Mouse (Mus musculus): ENCODE measurements at regions not wholly inside any gene's neighbourhood (a gene's known extent, or its start where the extent isn't known, plus 50 kb on each side); places are given as distances from the start of the nearest gene placed in this dataset.

GRCm38 (mm10) chr17:75876895-75877294 lies 325.1 kb upstream of the Fam98a start:
- H3K9ac ChIP-seq (replicated peaks; ENCODE audit: low read depth, low read length) = no peak overlapping the region
- ATAC-seq (ENCODE audit: low read depth) = no peak
- no peaks in the 10 kb centered on the region for H3K36me3 ChIP-seq (ENCODE audit: control insufficient read depth, insufficient read depth, low read length)
- H3K27ac ChIP-seq (ENCODE audit: low read depth, low read length) = no peak overlapping the region
- no peak overlapping the region for H3K4me3 ChIP-seq (ENCODE audit: low read depth, low read length)
- no peaks in the 10 kb centered on the region for H3K27me3 ChIP-seq (ENCODE audit: control insufficient read depth, insufficient read depth, low read length)
- no peak overlapping the region for H3K4me2 ChIP-seq (ENCODE audit: low read depth, low read length)
- no peaks in the 10 kb centered on the region for H3K9me3 ChIP-seq (ENCODE audit: control insufficient read depth, low read length)
- WGBS = 68% methylated on average over 7 of the region's 7 CpGs
- H3K4me1 ChIP-seq (ENCODE audit: control insufficient read depth, insufficient read depth, low read length) = no peaks in the 10 kb centered on the region

GRCm38 (mm10) chr17:75874535-75874934 lies 322.8 kb upstream of the Fam98a start:
- WGBS = 75% methylated on average over 6 of the region's 6 CpGs

GRCm38 (mm10) chr17:75870492-75870891 lies 318.7 kb upstream of the Fam98a start:
- H3K36me3 ChIP-seq (ENCODE audit: control insufficient read depth, insufficient read depth, low read length) = no peaks in the 10 kb centered on the region
- 43% methylated on average over 2 of the region's 2 CpGs for WGBS
- no peak overlapping the region for H3K9ac ChIP-seq (replicated peaks; ENCODE audit: low read depth, low read length)
- H3K4me1 ChIP-seq (ENCODE audit: control insufficient read depth, insufficient read depth, low read length) = no peaks in the 10 kb centered on the region
- H3K27me3 ChIP-seq (ENCODE audit: control insufficient read depth, insufficient read depth, low read length) = no peaks in the 10 kb centered on the region
- H3K27ac ChIP-seq (ENCODE audit: low read depth, low read length) = no peak overlapping the region
- H3K4me2 ChIP-seq (ENCODE audit: low read depth, low read length) = no peak overlapping the region
- no peaks in the 10 kb centered on the region for H3K9me3 ChIP-seq (ENCODE audit: control insufficient read depth, low read length)
- H3K4me3 ChIP-seq (ENCODE audit: low read depth, low read length) = no peak overlapping the region
- ATAC-seq (ENCODE audit: low read depth) = no peak

More at GRCm38 (mm10) chr17:75874535-75874934, 322.8 kb upstream of the Fam98a start:
- Histone ChIP-seq H3K9ac (replicated peaks; ENCODE audit: low read depth, low read length) (no peak overlapping the region), H3K4me2 (ENCODE audit: low read depth, low read length) (no peak overlapping the region), H3K4me3 (ENCODE audit: low read depth, low read length) (no peak overlapping the region), H3K9me3 (ENCODE audit: control insufficient read depth, low read length) (no peaks in the 10 kb centered on the region), H3K27ac (ENCODE audit: low read depth, low read length) (no peak overlapping the region), H3K4me1 (ENCODE audit: control insufficient read depth, insufficient read depth, low read length) (no peaks in the 10 kb centered on the region), H3K36me3 (ENCODE audit: control insufficient read depth, insufficient read depth, low read length) (no peaks in the 10 kb centered on the region), H3K27me3 (ENCODE audit: control insufficient read depth, insufficient read depth, low read length) (no peaks in the 10 kb centered on the region)
- ATAC-seq (ENCODE audit: low read depth) = no peak

- no peaks in the 10 kb centered on the region for H3K27me3 ChIP-seq (ENCODE audit: control insufficient read depth, insufficient read depth, low read length)
- H3K9me3 ChIP-seq (ENCODE audit: control insufficient read depth, low read length) = no peaks in the 10 kb centered on the region
- H3K4me1 ChIP-seq (ENCODE audit: control insufficient read depth, insufficient read depth, low read length) = no peaks in the 10 kb centered on the region
- no peak overlapping the region for H3K4me3 ChIP-seq (ENCODE audit: low read depth, low read length)
- no peak overlapping the region for H3K27ac ChIP-seq (ENCODE audit: low read depth, low read length)
- ATAC-seq (ENCODE audit: low read depth) = no peak
- 70% methylated on average over 8 of the region's 8 CpGs for WGBS
- H3K9ac ChIP-seq (replicated peaks; ENCODE audit: low read depth, low read length) = no peak overlapping the region
- no peaks in the 10 kb centered on the region for H3K36me3 ChIP-seq (ENCODE audit: control insufficient read depth, insufficient read depth, low read length)
- no peak overlapping the region for H3K4me2 ChIP-seq (ENCODE audit: low read depth, low read length)
Observed at GRCm38 (mm10) chr17:75857015-75857414, 305.3 kb upstream of the Fam98a start.

GRCm38 (mm10) chr17:75815997-75816626 lies 264.4 kb upstream of the Fam98a start:
- 0 out of 2 replicates have a peak, but pooled peaks have one; percentile 38 for ATAC-seq (ENCODE audit: low read depth)
- no peak overlapping the region for H3K9ac ChIP-seq (replicated peaks; ENCODE audit: low read depth, low read length)
- no peak overlapping the region for H3K27ac ChIP-seq (ENCODE audit: low read depth, low read length)
- no peak overlapping the region for H3K4me3 ChIP-seq (ENCODE audit: low read depth, low read length)
- no peaks in the 10 kb centered on the region for H3K9me3 ChIP-seq (ENCODE audit: control insufficient read depth, low read length)
- H3K27me3 ChIP-seq (ENCODE audit: control insufficient read depth, insufficient read depth, low read length) = no peaks in the 10 kb centered on the region
- 46% methylated on average over 12 of the region's 12 CpGs for WGBS
- no peaks in the 10 kb centered on the region for H3K4me1 ChIP-seq (ENCODE audit: control insufficient read depth, insufficient read depth, low read length)
- no peak overlapping the region for H3K4me2 ChIP-seq (ENCODE audit: low read depth, low read length)
- H3K36me3 ChIP-seq (ENCODE audit: control insufficient read depth, insufficient read depth, low read length) = no peaks in the 10 kb centered on the region

- H3K4me2 ChIP-seq (ENCODE audit: low read depth, low read length) = no peak overlapping the region
- 80% methylated on average over 3 of the region's 3 CpGs for WGBS
- ATAC-seq (ENCODE audit: low read depth) = no peak
Observed at GRCm38 (mm10) chr17:75812163-75812562, 260.4 kb upstream of the Fam98a start.

GRCm38 (mm10) chr17:75808524-75809326 lies 257.0 kb upstream of the Fam98a start:
- Histone ChIP-seq H3K27me3 (ENCODE audit: control insufficient read depth, insufficient read depth, low read length) (no peaks in the 10 kb centered on the region), H3K4me3 (ENCODE audit: low read depth, low read length) (no peak overlapping the region), H3K27ac (ENCODE audit: low read depth, low read length) (no peak overlapping the region), H3K4me1 (ENCODE audit: control insufficient read depth, insufficient read depth, low read length) (no peaks in the 10 kb centered on the region), H3K9me3 (ENCODE audit: control insufficient read depth, low read length) (no peaks in the 10 kb centered on the region), H3K9ac (replicated peaks; ENCODE audit: low read depth, low read length) (no peak overlapping the region), H3K4me2 (ENCODE audit: low read depth, low read length) (no peak overlapping the region), H3K36me3 (ENCODE audit: control insufficient read depth, insufficient read depth, low read length) (no peaks in the 10 kb centered on the region)
- no peak for ATAC-seq (ENCODE audit: low read depth)
- WGBS = 38% methylated on average over 6 of the region's 6 CpGs

More at GRCm38 (mm10) chr17:75812163-75812562, 260.4 kb upstream of the Fam98a start:
- H3K9ac ChIP-seq (replicated peaks; ENCODE audit: low read depth, low read length) = no peak overlapping the region
- H3K4me1 ChIP-seq (ENCODE audit: control insufficient read depth, insufficient read depth, low read length) = no peaks in the 10 kb centered on the region
- H3K36me3 ChIP-seq (ENCODE audit: control insufficient read depth, insufficient read depth, low read length) = no peaks in the 10 kb centered on the region
- H3K4me3 ChIP-seq (ENCODE audit: low read depth, low read length) = no peak overlapping the region
- no peaks in the 10 kb centered on the region for H3K27me3 ChIP-seq (ENCODE audit: control insufficient read depth, insufficient read depth, low read length)
- H3K9me3 ChIP-seq (ENCODE audit: control insufficient read depth, low read length) = no peaks in the 10 kb centered on the region
- no peak overlapping the region for H3K27ac ChIP-seq (ENCODE audit: low read depth, low read length)

GRCm38 (mm10) chr17:75808025-75808424 lies 256.3 kb upstream of the Fam98a start:
- ATAC-seq (ENCODE audit: low read depth) = no peak
- Histone ChIP-seq H3K4me2 (ENCODE audit: low read depth, low read length) (no peak overlapping the region), H3K36me3 (ENCODE audit: control insufficient read depth, insufficient read depth, low read length) (no peaks in the 10 kb centered on the region), H3K4me3 (ENCODE audit: low read depth, low read length) (no peak overlapping the region), H3K4me1 (ENCODE audit: control insufficient read depth, insufficient read depth, low read length) (no peaks in the 10 kb centered on the region), H3K9me3 (ENCODE audit: control insufficient read depth, low read length) (no peaks in the 10 kb centered on the region), H3K9ac (replicated peaks; ENCODE audit: low read depth, low read length) (no peak overlapping the region), H3K27ac (ENCODE audit: low read depth, low read length) (no peak overlapping the region), H3K27me3 (ENCODE audit: control insufficient read depth, insufficient read depth, low read length) (no peaks in the 10 kb centered on the region)
- WGBS = 68% methylated on average over 1 of the region's 1 CpGs

GRCm38 (mm10) chr17:75804358-75804757 lies 252.6 kb upstream of the Fam98a start:
- ATAC-seq (ENCODE audit: low read depth) = peak; percentile 51; the same call in 1 of the 2 replicates
- WGBS = 39% methylated on average over 1 of the region's 1 CpGs

More at GRCm38 (mm10) chr17:75804358-75804757, 252.6 kb upstream of the Fam98a start:
- H3K27ac ChIP-seq (ENCODE audit: low read depth, low read length) = no peak overlapping the region
- H3K4me2 ChIP-seq (ENCODE audit: low read depth, low read length) = no peak overlapping the region
- no peak overlapping the region for H3K4me3 ChIP-seq (ENCODE audit: low read depth, low read length)
- H3K9me3 ChIP-seq (ENCODE audit: control insufficient read depth, low read length) = no peaks in the 10 kb centered on the region
- no peaks in the 10 kb centered on the region for H3K4me1 ChIP-seq (ENCODE audit: control insufficient read depth, insufficient read depth, low read length)
- H3K9ac ChIP-seq (replicated peaks; ENCODE audit: low read depth, low read length) = no peak overlapping the region
- H3K36me3 ChIP-seq (ENCODE audit: control insufficient read depth, insufficient read depth, low read length) = no peaks in the 10 kb centered on the region
- H3K27me3 ChIP-seq (ENCODE audit: control insufficient read depth, insufficient read depth, low read length) = no peaks in the 10 kb centered on the region
